Mouse (Mus musculus) ovary, postnatal 14 days (tissue): ENCODE results near the gene Siglech.
"Not testable (repeated sequence)": the region's sequence is repeated elsewhere in the genome, so short reads cannot be mapped to it uniquely, and the experiment has no call there.

Source experiments
- DNase-seq: peaks from one replicate; pipeline ENCODE4 v3.0.0; 2022; ENCODE audit warnings: low spot score

Gene Siglech

DNA sequence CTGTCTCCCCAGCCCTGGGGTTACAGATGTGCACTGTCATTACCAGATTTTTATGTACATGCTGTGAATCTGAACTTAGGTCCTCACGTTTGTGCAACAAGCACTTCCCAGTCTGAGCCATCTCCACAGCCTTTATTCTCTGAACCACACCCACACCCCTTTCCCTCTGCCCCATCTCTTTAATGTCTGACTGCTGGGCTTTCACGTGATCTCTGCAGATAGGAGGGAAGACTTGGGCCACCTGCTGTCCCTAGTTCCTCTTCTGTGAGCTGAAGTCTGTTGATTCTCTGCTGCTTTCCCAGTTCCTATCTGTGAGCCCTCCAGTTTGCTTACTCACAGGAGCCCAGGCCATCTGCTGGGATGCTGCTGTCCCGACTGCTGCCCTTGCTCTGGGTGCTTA is at the start of gene Siglech:
Gene Siglech, plus strand, starts transcription at position 253 of the 400 bp plus-strand sequence.
- DNase-seq = no peak

DNA sequence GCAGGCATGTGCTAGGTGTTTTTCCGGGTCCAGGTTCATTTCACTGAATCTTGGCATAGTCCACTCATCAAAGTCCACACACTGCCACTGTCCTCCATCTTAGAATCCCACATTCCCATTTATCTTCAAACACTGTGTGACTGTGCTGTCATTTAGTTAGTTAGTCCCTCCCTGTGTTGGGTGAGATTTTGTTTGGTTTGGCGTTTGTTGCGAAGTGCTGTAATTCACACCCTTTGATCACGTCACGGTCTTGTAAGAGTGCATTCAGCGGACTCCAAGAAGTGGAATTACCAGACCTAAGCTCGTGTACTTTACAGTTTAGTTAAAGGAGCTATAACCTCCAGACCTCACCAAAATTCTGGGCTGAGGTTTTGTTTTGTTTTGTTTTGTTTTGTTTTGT is 45.3 kb upstream of the Siglech start:
- no peak for DNase-seq

DNA sequence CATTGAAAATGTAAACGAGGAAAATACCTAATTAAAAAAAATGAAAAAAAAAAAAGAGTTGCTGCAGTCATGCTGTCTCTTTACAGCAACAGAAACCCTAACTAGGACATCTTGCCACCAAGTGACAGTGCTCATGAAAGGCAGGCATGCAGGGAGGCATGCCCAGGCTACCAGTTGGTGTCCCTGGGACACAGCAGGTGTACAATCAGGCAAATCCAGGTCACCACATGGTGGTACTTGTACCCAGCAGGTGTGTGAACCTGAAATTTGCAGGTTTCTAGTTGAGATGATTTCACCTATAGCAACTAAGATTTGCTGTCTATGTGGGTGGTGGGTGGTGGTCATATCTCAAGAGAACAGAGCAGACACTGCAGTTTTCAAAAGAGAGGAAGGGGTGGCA is 39.1 kb upstream of the Siglech start:
- no peak for DNase-seq

DNA sequence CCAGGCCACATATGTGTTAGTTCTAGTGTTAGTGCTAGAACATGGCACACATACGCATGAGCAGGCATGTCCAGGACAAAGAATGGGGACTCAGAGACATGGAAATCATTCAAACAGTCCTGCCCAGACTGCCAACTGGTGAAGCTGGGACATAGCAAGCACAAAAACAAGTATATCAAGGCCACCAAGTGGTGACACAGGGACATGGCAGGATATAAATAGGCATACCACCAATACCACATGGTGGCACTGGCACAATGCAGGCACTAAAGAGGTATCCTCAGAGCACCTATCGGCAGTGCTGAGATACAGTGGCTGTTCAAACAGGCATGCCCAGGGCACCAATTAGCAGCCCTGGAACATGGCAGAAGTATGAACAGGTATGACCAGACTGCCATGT is 33.5 kb upstream of the Siglech start:
- no peak for DNase-seq

DNA sequence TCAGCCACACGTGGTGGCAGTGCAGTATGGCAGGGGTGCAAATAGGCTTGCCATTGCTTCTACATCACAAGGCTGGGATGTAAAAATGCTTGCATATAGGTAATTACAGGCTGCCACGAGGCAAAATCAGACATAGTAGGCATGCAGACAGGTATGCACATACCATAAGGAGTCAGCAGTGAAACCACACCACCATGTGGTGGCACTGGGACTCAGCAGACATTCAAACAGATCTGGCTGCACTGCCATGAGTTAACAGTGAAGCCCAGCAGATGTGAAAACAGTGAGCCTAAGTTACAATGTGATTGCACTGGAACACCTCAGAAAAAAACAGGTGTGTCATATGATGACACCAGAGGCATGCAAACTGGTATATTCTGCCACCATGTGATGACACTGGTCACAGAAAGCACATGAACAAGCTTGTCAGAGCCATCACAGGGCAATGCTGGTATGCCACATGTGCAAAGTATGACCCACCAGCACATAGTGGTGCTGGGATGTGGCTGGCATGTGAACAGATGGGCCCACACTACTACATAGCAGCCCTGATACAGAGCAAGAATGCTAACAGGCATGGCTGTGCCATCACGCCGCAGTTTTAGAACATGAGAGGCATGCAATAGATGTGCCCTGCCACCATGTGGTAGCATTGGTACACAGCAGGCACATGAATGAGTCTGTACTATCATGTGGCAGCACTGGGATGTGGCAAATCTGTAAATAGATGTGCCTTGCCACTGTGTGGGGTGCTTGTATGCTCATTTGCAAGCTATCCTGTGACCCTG is 30.7 kb upstream of the Siglech start:
- DNase-seq = peak; percentile 26

DNA sequence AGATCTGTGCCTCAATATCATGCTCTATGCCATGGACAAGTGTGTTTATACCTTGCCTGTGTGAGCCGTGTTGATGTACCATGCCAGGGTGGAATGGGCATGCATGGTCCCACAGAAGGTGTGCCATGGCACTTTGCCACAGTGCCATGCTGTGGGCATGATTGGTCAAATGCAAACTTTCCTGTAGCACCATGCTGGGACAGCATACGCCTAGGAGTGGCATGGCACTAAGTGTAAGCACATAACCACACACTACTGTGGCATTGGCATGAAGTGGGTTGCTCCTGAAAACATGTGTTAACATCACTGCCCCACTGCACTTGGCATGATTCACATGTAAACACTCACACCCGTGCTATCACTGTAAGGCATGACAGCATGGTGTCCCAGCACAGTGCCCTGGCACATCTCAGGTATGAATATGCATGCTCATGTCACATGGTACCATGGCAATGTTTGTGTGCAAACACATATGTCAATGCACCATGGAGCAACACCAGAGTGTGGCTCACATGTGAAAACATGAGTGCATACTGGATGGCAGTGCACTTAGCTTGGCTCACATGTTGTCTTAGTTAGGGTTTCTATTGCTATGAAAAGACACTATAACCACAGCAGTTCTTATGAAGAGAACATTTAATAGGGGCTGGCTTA is 24.2 kb upstream of the Siglech start:
- DNase-seq = no peak

DNA sequence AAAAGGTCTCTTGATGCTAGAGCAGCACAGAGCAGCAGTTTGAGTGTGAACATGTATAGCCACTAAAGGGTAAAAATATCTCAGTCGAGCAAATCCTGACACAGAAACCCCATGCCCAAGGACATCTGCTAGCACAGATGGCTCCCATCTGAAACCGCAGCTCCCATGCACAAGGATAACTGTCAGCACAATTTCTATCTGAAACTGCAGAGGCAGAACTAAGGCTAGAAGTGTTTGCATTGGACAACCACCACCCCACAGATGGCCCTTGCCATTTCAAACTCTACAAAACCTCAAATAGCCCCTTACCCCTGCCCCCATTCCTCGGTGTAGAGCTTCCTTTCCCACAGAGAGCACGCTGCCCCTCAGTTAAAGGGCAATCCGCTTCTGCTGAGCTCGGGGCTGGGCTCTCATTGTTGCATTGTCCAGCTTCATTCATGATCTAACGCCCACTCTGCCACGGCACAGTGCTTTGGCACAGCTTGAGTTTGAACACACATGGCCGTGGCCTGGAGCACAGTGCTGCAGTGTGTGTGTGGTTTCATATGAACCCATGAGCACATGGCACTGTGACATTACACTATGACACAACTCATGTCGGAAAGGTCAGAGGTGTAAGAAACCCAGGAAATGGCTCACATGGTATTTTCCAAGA is 23.3 kb upstream of the Siglech start:
- no peak for DNase-seq

DNA sequence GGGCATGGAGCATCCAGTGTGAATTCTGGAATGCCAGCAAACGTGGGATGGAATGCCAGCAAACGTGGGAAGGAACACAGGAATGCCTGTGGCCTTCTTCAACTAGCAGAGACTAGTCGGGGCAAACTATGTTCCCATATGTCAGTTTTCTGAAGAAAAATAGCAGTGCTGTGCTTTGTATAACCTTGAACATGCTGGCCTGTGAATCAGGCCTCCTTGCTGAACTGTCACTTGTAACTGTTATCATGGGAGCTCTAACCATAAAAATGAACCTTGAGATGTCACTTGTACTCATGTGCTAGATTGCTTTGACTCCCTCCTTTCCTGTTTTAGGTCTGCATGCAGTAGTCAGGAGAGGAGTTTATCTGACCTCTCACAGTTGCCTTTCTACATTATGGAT is 17.1 kb upstream of the Siglech start:
- DNase-seq = no peak

DNA sequence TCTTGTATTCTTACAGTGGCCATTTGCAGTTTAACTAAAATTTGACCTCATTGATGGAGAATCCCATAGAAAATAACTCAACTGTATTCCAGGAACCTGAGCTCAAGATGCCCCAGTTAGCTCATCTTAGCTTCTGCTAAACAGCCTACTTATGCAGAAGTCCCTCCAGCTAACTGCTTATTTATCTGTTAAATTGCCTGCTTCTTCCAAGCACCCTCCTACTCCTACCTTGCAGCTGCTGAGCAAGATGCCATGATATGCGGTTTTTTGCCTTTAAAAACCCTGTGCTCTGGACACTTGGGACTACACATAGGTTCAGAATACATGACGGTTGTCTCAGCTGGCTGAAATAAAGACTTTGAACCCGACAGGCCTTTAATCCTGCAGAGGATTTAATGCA is 8.6 kb upstream of the Siglech start:
- DNase-seq = no peak

DNA sequence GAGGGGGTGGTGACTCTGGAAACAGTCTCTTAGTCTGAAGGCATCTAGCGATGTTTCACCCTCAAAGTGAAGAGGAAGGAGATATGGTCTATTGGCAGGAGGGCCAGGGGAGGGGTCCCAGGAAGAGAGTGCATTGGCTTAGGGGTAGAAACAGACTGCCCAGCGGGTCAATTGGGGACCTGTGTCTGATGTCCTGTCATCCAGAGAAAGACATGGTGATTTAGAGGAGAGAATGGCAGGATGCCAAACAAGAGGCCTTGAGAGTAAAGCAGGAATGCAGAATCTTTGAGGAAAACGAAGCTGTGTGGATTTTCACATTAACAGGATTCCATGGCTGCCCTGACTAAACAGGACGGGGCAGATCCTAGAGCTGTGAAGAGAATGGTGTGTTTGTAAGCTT is 12.0 kb downstream of the Siglech start:
- no peak for DNase-seq

DNA sequence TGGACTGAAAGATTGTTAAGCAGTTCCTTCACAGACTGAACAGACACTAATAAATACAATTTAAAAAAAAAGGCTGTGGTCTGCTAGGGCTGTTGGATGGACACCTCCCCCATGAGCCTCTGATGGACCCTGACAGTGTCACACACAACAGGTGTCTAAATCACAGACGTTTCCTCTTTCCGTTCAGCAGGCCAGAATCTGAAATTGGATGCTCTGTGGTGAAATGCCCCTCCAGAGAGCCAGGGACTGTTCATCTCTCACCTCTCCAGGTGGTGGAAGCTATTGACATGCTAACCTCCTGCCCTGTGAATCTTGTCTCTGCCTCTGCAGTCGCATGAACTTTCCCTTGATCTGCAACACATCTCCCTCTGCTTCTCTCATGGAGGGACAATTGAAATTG is 14.5 kb downstream of the Siglech start:
- DNase-seq = no peak

DNA sequence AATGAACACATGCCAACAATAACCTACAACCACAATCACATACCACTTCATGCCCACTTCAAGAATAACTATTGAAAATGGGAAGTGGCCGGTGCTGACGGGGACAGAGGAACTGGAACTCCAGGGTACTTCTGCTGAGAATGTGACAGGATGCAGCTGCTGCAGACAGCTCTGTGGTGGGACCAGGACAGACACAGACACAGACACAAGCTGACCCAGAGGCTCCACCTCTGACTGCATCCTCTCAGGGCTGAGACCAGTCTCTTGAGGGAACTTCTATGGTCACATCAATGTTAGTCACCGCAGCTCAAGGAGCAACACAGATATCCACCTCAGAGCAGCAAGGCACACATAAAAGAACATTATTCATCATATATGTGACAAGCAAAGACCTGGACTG is 16.6 kb downstream of the Siglech start:
- no peak for DNase-seq

DNA sequence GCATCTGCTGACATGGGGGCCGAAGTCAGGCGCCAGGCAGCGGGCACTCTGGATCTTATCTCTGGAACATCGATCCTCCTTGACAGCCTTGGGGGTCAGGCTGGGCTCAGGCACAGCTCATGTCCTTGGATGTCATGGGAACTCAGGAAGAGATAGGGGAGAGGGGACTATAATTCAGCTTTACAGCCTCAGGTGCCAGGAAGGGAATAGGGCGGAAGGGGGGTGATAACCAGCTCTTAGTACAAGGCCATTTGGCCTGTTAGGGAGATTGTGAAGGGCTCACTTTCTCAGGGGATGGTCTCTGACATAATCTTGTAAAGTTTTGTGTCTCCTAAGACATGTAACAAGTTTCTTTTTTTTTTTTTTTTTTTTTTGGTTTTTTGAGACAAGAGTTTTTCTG is 22.6 kb downstream of the Siglech start:
- DNase-seq = not testable (repeated sequence)

DNA sequence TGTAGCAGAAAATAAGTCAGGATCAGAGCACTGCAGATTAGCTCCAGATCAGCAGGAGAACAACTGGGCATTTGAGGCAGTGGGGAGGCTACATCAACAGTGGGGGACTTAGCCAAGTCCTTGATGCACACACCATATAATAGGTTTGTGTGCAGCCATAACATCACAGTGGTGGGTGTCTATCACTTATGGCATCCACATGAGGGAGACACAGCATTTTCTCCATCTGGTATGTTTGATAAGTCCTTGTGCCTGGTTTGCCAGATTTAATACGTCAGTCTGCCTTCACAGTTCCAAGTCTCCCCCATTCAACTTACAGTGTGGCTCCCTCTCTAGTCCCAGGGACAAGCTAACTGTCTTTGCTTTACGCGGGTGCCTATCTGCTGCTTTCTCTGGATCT is 24.3 kb downstream of the Siglech start:
- DNase-seq = no peak

DNA sequence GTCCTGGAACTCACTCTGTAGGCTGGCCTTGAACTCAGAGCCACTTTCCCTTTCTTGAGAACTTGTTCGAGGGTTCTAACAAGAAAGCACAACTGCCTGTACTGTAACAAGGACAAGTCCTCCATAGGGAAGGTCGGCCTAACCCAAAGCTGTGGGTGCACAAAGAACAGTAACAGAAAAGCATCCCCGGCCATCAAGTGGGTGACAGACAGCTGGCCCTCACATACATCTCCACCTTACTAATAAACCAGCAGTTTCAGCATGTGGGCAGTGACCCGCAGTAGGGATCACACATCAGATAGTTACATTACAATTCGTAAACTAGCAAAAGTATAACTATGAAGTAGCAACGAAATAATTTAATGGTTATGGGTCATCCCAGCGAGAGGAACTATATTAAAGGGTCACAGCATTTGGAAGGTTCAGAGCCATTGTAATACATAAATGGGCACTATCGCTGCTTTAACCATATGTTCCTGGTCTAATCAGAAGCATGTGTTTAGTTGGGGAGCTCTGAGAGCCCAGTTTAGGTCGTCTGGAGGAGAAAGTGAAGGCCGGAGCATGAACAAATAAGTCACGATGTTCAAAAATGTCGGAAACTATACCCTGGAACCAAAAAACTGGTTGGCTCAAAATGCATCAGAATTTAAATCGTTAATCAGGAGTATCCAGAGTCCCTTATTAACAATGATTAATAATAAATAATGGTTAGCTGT is 25.4 kb downstream of the Siglech start:
- DNase-seq = no peak

DNA sequence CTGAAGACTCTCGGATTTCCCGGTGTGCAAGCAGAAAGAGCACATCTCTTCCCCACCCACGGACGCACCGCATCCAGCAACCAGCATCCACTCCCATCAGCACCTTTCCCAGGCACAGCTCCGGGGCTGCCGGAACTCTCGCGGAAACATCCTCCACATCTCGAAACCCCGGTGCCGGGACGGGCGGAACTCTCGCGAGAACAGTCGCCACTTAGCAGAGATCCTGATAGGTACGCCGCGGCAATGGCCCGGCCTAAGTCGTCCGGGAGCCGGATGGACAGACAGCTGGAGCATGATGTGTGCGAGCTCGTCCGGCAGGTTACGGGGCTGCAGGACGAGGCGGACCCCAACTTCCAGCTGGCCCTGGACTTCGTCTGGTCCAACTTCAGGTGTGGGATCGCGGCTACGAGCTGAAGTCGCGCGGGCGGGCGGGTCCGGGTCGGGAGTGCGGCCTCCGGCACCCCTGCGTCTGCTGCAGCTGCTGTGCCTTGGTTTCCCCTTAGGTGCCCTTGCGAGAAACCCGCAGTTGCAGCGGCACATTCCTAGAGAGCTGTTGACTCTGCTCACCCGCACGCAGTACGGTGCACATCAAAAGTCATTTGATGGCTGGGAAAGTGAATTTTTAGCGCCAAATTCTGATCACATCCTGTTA is 26.1 kb downstream of the Siglech start, which contains the start of gene Tubgcp5:
Gene Tubgcp5, plus strand, starts transcription at position 203 of the 652 bp plus-strand sequence.
- peak; percentile 92 for DNase-seq

DNA sequence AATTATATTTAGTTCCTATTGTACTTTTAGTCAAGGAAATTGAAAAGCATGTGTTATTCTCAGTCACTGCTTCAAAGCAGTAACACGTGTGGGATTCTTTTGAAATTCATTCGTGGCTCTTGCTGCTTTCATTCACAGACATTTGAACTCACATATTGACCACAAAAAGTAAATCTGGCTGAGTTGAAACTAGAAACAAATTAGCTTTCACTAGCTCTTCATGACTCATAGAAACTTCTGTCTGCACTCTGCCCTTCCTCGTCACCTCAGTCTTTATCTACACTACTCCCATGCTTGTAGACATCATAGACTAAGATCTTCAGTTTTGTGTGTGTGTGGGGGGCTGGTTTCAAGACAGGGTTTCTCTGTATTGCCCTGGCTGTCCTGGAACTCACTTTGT is 32.0 kb downstream of the Siglech start:
- DNase-seq = no peak

DNA sequence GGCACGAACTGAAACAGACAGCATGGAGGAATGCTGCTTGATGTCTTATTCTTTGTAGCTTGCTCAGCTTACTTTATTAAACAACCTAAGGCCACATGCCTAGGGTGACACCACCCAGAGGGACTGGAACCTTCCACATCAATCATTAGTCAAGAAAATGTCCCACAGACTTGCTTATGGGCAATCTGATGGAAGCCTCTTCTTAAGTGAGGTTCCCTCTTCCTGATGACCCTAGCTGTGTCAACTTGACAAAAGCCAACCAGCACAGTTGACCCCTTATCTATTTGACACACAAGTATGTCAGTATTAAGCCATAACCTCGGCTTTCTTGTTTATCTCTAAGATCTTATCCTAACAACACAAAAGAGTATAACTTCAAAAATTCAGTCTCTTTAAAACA is 42.0 kb downstream of the Siglech start:
- DNase-seq = no peak

DNA sequence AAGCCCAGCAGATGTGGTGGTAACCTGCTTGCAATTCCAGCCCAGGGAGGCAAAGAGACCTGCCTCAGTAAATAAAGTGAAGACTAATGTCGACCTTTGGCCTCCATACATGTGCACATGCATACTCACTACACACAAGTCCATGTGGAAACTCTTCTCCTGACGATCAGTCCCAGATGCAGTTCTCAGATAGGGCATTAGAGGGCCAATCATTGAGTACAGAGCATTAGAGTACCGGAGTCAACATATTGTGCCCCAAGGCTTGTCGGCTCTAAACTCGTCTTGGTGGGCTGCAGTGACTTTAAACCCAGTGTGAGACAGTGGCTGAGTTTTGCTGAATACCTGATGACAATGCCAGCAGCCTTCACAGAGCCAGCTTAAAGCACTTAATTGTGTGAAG is 56.5 kb downstream of the Siglech start:
- DNase-seq = no peak

DNA sequence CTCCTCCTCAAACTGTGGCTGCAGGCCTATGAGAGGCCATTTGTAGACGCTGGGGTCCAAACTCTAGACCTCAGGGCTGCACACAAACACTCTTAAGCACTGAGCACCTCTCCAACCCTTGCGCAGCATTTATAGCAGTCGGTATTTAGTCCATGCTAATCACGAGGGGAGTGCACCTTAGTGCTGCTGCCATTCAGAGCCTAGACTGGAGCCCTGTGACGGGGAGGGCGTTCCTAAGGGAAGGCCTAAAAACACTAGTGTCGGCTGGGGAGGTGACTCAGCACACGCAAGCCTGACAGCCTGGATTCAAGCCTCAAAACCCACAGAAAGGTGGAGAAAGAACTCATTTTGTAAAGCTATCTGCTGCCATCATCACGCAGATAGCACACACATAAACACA is 59.6 kb downstream of the Siglech start:
- DNase-seq = no peak
